Mouse (Mus musculus): ENCODE measurements around the gene Sun2. TPM values are rescaled to one million over a fixed set of nuclear protein-coding genes. Genes with fewer than 3 reads are reported as not detected.

Sun2 gene
- total RNA-seq, 2 experiments from 2014 or later = 68.2 to 83.6 TPM

DNA sequence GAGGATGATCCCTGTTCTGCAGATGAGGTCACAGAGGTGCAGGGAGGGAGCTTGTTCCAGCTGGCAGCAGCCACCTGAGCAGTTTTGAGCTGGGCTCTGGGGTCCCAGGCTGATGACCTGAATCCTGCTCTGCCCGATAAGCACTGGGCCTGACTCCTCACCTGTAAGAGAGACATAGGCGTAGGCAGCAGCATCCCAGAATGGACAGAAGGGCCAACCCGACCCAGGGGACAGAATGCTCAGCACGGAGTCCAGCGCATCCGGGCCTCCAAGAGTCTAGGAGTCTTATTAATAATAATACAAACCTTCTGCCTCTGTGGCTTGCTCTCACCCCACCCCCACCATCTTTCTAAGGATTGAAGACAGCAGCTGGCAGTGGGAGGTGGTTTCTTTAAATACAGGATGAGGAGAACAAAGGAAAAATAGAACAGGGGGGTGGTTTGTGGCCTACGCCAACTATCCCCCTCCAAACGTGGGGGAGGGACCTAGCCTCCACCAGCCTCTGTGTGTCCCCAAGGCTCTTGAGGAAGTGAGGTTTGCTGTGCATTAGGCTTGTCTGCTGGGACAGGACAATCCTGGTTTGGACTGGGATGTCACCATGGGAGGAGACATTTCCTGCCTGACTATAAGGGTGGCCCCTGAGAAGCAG, 13.8 kb upstream of the Sun2 start:
- DNase-seq = no peak

GRCm38 (mm10) chr15:79755176-79755575, 12.8 kb upstream of the Sun2 start:
- no peak for DNase-seq

- DNase-seq = no peak
These were observed 11.5 kb upstream of the Sun2 start for GRCm38 (mm10) chr15:79753873-79754272.

DNA sequence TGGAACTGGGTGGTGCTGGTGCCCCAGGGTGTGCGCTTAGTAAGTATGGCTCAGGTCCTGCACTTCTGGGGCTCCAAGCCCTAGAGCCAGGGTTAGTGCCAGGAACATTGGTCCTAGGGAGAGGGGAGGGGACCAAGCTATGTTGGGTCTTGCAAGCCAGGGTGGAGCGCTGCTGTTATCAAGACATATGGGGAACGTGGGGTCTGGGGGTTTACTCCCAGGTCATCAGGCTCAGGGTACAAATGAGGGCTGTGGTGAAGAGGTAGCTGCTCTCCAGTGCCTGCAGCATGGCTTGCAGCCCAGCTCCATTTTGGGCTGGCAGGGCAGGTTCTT, 11.1 kb upstream of the Sun2 start:
- no peak for DNase-seq

DNA sequence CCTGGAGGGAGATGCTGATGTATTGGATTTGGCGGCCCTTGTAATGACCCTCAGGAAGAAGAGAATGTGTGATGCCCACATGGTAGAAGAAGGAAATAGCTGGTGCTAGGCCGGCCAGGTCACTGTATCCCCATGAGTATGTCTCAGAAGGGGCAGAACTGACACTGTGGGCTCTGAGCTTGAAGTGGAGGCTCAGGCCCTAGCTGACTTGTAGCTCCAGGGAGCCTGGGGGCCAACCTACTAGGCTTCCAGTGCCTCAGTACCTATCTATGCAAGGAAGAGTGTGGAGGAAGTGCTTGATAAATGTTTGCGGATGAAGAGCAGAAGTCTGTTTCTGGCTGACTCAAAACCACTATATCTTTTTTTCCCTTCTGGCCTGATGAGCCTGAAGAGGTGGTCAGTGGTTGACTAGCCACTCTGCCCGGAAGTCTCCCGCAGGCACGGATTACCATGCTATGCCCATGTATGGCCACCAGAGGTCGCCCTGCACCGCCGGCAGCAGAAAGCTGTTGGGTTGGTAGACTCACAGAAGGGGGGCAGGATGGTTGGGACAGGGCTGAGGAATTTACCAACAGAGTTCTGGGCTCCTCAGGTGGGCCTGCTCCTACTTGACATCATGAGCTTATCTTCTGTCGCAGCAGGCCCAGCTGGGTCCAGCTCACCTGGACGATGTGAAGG, 10.5 kb upstream of the Sun2 start:
- DNase-seq = peak; percentile 87

DNA sequence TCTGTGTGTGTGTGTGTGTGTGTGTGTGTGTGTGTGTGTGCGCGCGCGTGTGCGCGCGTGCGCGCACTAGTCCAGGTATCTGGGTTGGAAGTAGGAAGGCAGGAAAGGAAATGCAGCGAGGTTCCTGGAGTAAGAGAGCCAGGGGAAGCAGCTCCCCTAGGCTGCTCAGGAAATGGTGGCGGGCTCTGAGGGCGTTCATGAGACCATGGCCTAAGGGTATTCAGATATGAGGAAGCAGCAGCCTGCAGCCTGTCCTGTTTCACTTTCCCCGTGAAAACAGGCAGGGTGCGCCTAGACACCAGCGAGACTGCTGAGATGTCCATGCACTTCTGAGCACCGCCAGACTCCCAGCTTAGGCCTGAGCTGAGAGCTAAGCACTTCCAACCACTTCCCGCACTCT, 9.4 kb upstream of the Sun2 start:
- no peak for DNase-seq

DNA sequence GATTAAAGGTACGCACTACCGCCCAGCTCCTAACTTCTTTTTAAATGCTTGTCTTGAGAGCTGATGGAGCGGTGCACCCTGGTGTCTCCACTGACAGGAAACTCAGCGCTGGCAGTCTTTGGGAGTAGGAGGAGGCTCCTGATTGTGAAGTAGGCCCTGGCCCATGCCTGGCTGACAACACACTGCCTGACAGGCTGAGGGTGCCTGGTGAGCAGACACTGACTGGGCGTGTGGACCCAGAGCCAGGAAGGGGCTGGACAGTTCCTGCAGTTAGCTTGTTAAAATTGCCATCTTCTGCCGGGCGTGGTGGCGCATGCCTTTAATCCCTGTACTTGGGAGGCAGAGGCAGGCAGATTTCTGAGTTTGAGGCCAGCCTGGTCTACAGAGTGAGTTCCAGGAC, 7.9 kb upstream of the Sun2 start:
- DNase-seq = no peak

GRCm38 (mm10) chr15:79749162-79749561, 6.8 kb upstream of the Sun2 start:
- no peak for DNase-seq

GRCm38 (mm10) chr15:79747998-79748397, 5.7 kb upstream of the Sun2 start:
- DNase-seq = no peak

DNA sequence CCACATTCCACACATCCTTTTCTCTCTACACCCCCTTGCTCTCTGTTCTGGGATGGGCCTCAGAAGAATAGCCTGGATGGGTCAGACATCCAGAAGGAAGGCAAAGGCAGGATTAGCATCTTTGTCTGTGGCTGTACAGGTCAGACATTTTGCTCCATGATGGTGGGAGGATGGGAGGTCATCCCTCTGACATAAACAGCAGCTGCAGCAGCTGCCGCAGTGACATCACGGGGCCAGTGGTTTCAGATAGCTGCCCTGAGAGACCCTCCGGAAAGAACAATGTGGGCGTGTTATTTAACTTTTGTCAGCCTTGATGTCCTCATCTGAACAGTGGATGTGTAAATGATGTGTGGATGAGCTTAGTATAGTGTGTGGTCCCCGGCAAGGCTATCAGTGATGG, 3.5 kb upstream of the Sun2 start:
- DNase-seq = no peak

DNA sequence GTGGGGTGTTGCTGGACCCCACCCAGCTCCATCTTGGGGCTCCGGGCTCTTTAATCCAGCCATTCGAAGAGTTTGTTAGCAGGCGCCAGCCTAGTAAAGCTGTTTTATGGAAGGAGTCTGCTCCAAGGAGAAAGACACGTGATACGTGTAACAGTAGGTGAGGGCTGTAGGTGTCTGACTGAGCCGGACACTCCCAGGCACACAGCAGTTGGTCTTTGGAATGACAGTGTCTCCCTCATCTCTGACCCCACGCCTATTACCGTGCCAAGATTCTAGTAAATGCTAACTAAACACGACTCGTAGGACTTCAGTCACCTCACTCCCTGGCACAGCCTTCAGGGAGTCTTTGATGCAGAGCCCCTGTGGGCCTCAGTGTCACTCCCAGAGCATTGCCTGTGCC, 3.0 kb upstream of the Sun2 start:
- DNase-seq = no peak

- DNase-seq = no peak
These were observed 2.4 kb upstream of the Sun2 start for GRCm38 (mm10) chr15:79744742-79745141.

GRCm38 (mm10) chr15:79744001-79744400, 1.7 kb upstream of the Sun2 start:
- DNase-seq = no peak

GRCm38 (mm10) chr15:79742706-79743023, 329 bp upstream of the Sun2 start:
- DNase-seq = no peak

DNA sequence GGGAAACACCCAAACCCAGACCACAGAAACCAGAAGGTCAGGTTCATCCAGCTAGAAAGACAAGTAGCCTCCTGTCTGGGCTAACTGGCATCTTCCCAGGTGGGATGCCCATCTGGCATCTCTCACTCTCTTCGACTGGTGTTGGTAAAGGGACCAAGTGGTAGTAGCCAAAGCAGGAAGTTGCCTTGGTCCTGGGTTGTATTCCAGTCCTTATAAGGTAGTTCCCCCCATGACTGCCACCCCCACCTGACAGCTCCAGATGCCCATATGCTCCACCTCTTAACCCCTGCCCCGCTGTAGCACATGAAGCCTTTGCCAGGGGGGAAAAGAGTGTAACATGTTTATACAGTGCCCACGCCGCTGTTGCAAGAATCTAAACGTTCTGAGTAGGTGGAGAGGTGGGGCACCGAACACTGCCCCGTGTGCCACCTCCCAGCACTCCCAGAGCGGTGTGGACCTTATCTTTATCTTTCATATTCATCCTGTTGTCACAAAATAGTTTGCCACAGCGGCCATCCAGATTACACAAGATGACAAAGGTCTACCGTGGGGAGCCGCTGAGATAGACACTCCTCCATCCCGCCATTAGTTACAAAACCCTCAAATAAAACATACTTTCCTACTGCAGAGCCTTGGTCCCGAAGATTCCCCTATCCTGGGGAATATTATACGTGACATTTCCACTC, 1.0 kb downstream of the Sun2 start:
- DNase-seq = no peak

- DNase-seq = no peak
These were observed 1.6 kb downstream of the Sun2 start for GRCm38 (mm10) chr15:79740739-79741138.

- peak; percentile 65 for DNase-seq
These were observed 8.0 kb downstream of the Sun2 start for GRCm38 (mm10) chr15:79734311-79734710.

GRCm38 (mm10) chr15:79733640-79734039, 8.7 kb downstream of the Sun2 start:
- no peak for DNase-seq

DNA sequence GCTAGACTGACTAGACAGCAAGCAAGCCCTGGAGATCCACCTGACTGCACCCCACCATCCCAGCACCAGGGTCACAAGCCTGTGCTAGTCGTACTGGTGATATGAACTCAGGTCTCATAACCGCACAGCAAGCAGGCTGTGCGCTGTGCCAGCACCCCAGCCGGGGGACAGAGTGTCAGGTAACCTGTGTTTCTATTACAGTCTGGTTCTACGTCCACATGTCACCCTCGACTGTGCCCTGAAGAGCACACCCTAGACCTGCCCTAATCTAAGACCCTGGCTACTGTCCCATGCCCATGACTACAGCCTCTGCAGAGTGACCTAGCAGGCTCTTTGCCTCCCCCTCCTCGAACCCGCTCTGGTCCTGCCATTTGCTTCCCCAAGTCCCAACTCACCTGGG, 9.1 kb downstream of the Sun2 start:
- no peak for DNase-seq

DNA sequence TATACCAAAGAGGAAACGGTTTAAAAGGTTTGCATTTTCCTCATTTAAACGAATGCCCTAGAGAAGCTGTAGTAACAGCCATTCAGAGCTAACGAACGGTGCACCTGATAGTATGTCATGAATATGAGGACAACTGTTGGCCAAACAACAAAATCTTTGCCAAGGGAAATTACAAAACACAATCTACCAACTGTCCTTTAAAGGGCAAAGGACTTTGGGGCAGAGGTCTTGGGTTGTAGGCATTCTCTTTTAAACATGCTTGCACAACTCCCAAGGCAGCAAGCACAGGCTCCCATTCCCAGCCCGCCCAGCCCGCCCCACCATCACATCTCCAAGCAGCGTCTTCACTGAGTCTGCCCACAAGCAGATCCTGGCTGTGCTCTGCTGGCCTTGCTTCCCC, 10.8 kb downstream of the Sun2 start:
- DNase-seq = no peak

- DNase-seq = no peak
These were observed 13.5 kb downstream of the Sun2 start for GRCm38 (mm10) chr15:79728731-79729388.

DNA sequence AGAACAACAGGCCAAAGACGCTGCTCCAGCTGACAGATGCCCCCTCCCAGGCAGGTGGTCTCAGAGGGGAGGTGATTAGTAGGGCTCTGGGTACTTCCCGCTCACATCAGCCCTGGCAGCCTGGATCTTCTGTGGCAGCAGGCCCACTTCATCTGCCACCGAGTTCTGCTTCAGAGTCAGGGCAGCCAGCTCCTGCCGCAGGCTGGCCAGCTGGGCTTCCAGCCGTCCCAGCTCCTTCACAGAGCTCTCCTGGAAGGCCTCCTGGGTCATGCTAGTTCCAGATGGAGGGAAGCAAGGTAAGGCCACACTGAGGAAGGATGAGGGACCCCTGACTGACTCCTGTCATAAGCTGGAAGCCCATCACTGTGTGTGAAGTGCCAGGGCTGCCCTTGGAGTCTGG, 14.0 kb downstream of the Sun2 start:
- DNase-seq = no peak

DNA sequence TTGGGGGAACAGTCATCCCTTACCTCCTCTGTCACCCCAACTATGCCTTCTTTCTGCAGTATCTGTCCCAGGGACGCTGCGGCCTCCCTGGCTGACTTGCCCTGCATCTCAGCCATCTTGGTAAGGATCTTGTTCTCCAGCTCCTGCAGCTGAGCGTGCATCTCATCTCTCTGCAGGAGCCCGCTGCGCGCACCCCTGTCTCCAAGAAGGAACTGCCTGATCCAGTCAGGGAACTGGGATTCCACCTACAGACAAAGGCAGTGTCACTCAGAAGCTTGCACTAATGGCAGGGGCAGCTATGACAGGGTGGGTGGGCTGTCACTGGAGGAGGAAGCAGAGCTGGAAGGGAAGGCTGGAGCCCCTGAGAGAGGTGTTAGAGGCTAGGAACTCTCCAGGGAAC, 14.5 kb downstream of the Sun2 start:
- DNase-seq = no peak
